Mouse (Mus musculus): ENCODE measurements around the gene Plxdc1. TPM values are rescaled to one million over a fixed set of nuclear protein-coding genes. Genes with fewer than 3 reads are reported as not detected.

Gene Plxdc1
- polyA plus RNA-seq, 2 experiments: 0.20 to 0.38 TPM

DNA sequence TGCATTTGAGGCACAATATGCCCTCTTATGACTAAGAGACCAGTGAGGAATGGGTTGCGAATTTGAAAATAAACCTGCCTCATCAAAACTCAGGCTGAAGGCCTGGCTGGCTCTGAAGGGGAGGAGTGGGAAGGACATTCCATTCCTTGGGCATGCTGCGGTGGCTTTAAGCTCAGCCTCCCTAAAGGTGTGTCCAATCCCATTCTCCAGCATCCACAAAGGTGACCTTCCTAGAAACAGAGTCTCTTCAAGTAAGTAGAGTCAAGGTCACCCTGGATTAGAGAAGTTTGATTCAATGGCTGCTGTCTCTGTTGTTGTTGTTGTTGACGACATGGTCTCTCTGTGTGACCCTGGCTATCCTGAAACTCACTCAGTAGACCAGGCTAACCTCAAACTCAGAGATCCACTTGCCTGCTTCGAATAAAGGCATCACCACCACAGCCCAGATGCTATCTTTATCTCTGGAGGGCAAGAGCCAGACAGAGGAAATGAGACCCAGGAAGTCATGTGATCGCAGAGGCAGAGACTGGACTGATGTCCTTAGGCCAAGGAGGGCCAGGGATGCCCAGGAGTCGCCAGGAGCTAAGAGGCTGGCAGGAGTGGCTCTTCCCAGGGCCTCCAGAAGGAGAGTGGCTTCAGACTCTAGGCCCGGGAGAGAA is 27.5 kb downstream of the Plxdc1 start:
- Histone ChIP-seq H3K4me3 (ENCODE audit: insufficient read depth in 1 of 2, low read depth in 2 of 2, low read length in 2 of 2) (no peak overlapping the region), H3K9me3 (ENCODE audit: control insufficient read depth, low read length) (no peaks in the 10 kb centered on the region), H3K36me3 (replicated peaks; ENCODE audit: control insufficient read depth, insufficient read depth, low read depth) (no peaks in the 10 kb centered on the region), H3K4me1 (replicated peaks; ENCODE audit: control insufficient read depth in 2 of 2, insufficient read depth in 2 of 2, low read length in 1 of 2) (peaks cover 0 to 5% of the 10 kb centered on the region in 2 experiments; a peak in 1 of 4 replicates), H3K27me3 (ENCODE audit: control insufficient read depth, insufficient read depth, low read length) (no peaks in the 10 kb centered on the region), H3K9ac (replicated peaks) (no peak overlapping the region), H3K27ac (no peak overlapping the region), H3K4me2 (ENCODE audit: low read depth) (no peak overlapping the region)
- ATAC-seq (ENCODE audit: insufficient read depth): no peak
- TF ChIP-seq EP300 (IDR thresholded peaks at IDR 0.05; ENCODE audit: low read depth) (no peak), CTCF (IDR thresholded peaks at IDR 0.05; ENCODE audit: low read depth) (no peak)
- DNase-seq (ENCODE audit: low read depth in 3 of 3, low spot score in 3 of 3): no peak
- WGBS (ENCODE audit: insufficient replicate concordance): 54% methylated on average over 7 of the region's 7 CpGs

DNA sequence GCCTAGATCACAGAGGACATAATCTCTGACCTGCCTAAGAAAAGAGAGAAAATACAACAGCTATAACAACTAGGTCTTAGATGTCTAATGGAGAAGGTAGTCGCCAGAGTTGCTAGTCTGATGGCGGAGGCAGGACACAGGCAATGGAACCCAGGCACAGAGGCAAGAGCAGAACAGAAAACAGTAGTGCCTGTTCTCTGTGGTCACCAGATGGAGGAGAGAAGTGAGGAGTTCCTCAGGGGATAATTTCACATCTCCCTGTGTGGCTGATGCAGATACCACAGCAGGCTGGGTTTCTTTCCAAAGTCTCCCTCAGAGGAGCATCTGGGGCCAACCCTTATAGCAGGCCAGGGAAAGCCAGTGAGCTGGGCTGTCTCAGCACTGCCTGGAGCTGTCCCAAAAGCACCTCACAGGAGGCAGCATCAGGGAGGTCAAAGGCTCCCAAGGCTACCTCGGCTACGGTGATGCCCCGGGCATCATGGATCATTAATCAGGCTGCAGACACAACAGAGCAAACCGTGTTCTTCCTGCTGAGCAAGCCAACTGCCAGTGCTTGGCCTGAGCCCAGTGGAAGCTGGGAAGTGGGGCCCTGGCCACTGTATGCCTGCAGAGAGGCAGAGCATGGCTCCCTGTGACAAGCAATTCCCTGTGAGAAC is 29.2 kb downstream of the Plxdc1 start:
- Histone ChIP-seq H3K4me3 (ENCODE audit: insufficient read depth in 1 of 2, low read depth in 2 of 2, low read length in 2 of 2) (no peak overlapping the region), H3K36me3 (replicated peaks; ENCODE audit: control insufficient read depth, insufficient read depth, low read depth) (no peaks in the 10 kb centered on the region), H3K27me3 (ENCODE audit: control insufficient read depth, insufficient read depth, low read length) (no peaks in the 10 kb centered on the region), H3K9me3 (ENCODE audit: control insufficient read depth, low read length) (no peaks in the 10 kb centered on the region), H3K9ac (replicated peaks) (no peak overlapping the region), H3K27ac (no peak overlapping the region), H3K4me1 (replicated peaks; ENCODE audit: control insufficient read depth in 2 of 2, insufficient read depth in 2 of 2, low read length in 1 of 2) (peaks cover 2 to 5% of the 10 kb centered on the region in 2 experiments; a peak in 1 of 4 replicates), H3K4me2 (ENCODE audit: low read depth) (no peak overlapping the region)
- TF ChIP-seq EP300 (IDR thresholded peaks at IDR 0.05; ENCODE audit: low read depth) (no peak), CTCF (IDR thresholded peaks at IDR 0.05; ENCODE audit: low read depth) (no peak)
- ATAC-seq (ENCODE audit: insufficient read depth) (no peak), DNase-seq (ENCODE audit: low read depth in 3 of 3, low spot score in 3 of 3) (no peak)
- WGBS (ENCODE audit: insufficient replicate concordance): 68% methylated on average over 6 of the region's 6 CpGs

DNA sequence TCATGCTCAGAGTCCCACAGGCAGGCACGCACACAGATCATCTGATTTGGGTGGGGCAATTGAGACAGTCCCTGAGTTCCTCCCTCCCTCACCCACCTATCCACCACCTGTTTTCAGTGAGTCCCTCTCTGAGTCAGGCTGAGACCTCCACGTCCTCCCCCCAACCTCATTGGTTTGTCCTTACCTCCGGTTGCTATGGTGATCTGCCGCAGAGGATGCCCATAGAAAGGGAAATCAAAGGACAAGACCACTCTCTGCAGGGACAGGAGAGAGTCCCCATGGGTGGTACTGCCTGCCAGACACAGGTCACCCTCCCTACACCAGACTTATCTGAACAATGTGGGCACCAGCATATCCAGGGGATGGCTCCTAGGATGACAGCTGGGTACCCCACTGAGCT is 30.3 kb downstream of the Plxdc1 start:
- no peak overlapping the region for H3K27ac ChIP-seq
- TF ChIP-seq CTCF (IDR thresholded peaks at IDR 0.05; ENCODE audit: low read depth) (no peak), EP300 (IDR thresholded peaks at IDR 0.05; ENCODE audit: low read depth) (no peak)
- H3K9ac ChIP-seq (replicated peaks): no peak overlapping the region
- DNase-seq (ENCODE audit: low read depth in 3 of 3, low spot score in 3 of 3) (no peak), ATAC-seq (ENCODE audit: insufficient read depth) (no peak)
- no peak overlapping the region for H3K4me2 ChIP-seq (ENCODE audit: low read depth)
- H3K27me3 ChIP-seq (ENCODE audit: control insufficient read depth, insufficient read depth, low read length): no peaks in the 10 kb centered on the region
- no peaks in the 10 kb centered on the region for H3K9me3 ChIP-seq (ENCODE audit: control insufficient read depth, low read length)
- 62% methylated on average over 4 of the region's 4 CpGs for WGBS (ENCODE audit: insufficient replicate concordance)
- no peaks in the 10 kb centered on the region for H3K36me3 ChIP-seq (replicated peaks; ENCODE audit: control insufficient read depth, insufficient read depth, low read depth)
- no peak overlapping the region for H3K4me3 ChIP-seq (ENCODE audit: insufficient read depth in 1 of 2, low read depth in 2 of 2, low read length in 2 of 2)
- H3K4me1 ChIP-seq (replicated peaks; ENCODE audit: control insufficient read depth in 2 of 2, insufficient read depth in 2 of 2, low read length in 1 of 2): peaks cover 2 to 5% of the 10 kb centered on the region in 2 experiments; a peak in 1 of 4 replicates

DNA sequence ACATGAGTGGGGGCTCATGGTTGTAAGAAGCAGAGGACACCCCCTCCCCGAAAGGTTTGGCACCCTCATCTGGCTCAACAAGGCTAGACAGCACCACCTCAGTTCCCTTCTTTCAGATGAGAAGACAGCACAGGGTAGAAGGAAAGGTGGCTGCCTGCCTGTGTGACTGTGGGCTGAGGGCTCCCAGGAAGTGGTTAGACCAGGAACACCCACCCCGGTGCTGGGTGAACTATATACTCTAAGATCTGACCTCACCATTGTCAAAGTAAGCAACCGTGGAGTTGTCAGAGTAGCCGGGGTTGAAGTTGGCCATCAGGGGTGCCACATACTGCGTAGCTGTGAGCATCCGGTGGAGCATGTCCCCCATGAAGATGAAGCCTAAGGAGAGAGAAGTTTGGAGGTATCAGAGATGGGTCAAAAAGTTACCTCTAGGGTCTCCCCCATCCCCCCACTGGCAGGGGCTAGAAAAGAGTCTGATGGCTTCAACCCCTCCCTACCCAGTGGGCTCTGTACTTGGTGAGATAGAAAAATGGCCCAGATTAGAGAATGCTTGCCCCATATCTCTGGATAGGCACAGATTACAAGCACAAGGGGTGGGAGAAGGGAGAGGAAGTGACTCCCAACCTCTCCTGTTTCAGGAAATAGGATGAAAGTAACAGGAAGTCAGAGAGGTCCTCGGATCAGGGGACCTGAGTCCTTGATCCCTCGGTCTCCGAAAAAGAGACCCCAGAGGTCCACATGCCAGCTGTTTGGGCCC is 30.9 kb downstream of the Plxdc1 start:
- H3K4me2 ChIP-seq (ENCODE audit: low read depth): no peak overlapping the region
- no peak overlapping the region for H3K4me3 ChIP-seq (ENCODE audit: insufficient read depth in 1 of 2, low read depth in 2 of 2, low read length in 2 of 2)
- WGBS (ENCODE audit: insufficient replicate concordance): 52% methylated on average over 9 of the region's 9 CpGs
- no peaks in the 10 kb centered on the region for H3K27me3 ChIP-seq (ENCODE audit: control insufficient read depth, insufficient read depth, low read length)
- no peaks in the 10 kb centered on the region for H3K9me3 ChIP-seq (ENCODE audit: control insufficient read depth, low read length)
- TF ChIP-seq CTCF (IDR thresholded peaks at IDR 0.05; ENCODE audit: low read depth) (no peak), EP300 (IDR thresholded peaks at IDR 0.05; ENCODE audit: low read depth) (no peak)
- H3K4me1 ChIP-seq (replicated peaks; ENCODE audit: control insufficient read depth in 2 of 2, insufficient read depth in 2 of 2, low read length in 1 of 2): peaks cover 2 to 5% of the 10 kb centered on the region in 2 experiments; a peak in 2 of 4 replicates
- H3K9ac ChIP-seq (replicated peaks): no peak overlapping the region
- H3K36me3 ChIP-seq (replicated peaks; ENCODE audit: control insufficient read depth, insufficient read depth, low read depth): no peaks in the 10 kb centered on the region
- ATAC-seq (ENCODE audit: insufficient read depth): no peak
- H3K27ac ChIP-seq: no peak overlapping the region
- DNase-seq (ENCODE audit: low read depth in 3 of 3, low spot score in 3 of 3): no peak

All from liver, embryonic 14.5 days (tissue).